8 mouse cellular contexts compared by ENCODE assay signal in the genomic region with DNA sequence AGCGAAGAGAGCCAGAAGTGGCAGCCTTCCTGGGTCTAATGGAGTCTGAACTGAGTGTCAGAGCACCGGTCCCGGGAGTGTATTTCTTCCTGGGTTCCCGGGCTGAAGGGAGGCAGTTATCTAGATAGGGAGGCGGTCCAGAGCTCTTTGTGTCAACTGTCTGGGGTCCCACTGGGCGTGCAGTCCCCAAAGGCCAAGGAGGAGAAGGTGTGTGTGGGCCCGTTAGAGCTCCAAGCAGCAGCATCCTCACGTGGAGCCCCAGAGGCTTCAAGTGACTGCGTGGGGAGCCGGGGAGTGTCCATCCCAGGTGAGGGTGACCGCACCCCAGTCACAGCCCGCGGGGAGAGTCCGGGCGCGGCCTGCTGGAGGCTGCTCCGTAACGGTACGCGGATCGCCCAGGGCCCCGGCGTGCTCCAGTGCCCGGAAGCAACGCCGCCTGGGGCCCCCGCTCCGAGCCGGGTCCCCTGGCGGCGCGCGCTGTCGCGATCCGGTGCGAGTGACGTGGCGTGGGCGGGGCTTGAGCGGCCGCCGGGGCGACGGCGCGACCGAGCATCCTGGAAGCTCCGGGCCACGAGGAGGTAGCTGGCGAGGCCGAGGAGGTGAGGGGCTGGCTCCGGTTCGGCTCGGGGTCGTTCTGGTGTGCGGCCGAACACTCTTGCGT. TPM values are rescaled to one million over a fixed set of nuclear protein-coding genes. Genes with fewer than 3 reads are reported as not detected.
DNase-seq lines count a peak whose midpoint lies in the region; ATAC-seq and TF ChIP-seq lines count a peak whose summit lies in the region.

A gene (plus strand): TSS at position 502 of the 661 bp plus-strand sequence.

- no peak for TF ChIP-seq POLR2A in bone marrow macrophage, adult 2 months (IDR thresholded peaks at IDR 0.05; ENCODE audit: borderline replicate concordance, low read depth, low read length)
- TF ChIP-seq POLR2A in embryonic fibroblast, embryonic 13.5 days (IDR thresholded peaks at IDR 0.05; ENCODE audit: low read depth, low read length), result peak; percentile 90

- TF ChIP-seq CTCF in bone marrow macrophage, adult 2 months (IDR thresholded peaks at IDR 0.05; ENCODE audit: low read depth, low read length), result no peak
- no peak for TF ChIP-seq CTCF in embryonic fibroblast, embryonic 13.5 days (IDR thresholded peaks at IDR 0.05; ENCODE audit: borderline replicate concordance, insufficient read depth, low read length)

- no peaks in the 10 kb centered on the region for H3K9me3 ChIP-seq in heart, embryonic 10.5 days
- H3K9me3 ChIP-seq in kidney, embryonic 15.5 days (replicated peaks), result no peaks in the 10 kb centered on the region

- H3K4me2 ChIP-seq in kidney, embryonic 15.5 days, result peak within 1 kb of the TSS; percentile 96

- H3K27ac ChIP-seq in bone marrow macrophage, adult 2 months (ENCODE audit: insufficient read depth, low read depth, low read length), result peak within 1 kb of the TSS; percentile 38
- peak within 1 kb of the TSS; percentile 54 for H3K27ac ChIP-seq in embryonic fibroblast, embryonic 13.5 days (ENCODE audit: insufficient read depth, low read length)
- H3K27ac ChIP-seq in heart, embryonic 10.5 days, result peak within 1 kb of the TSS; percentile 99
- H3K27ac ChIP-seq in kidney, embryonic 15.5 days, result peak within 1 kb of the TSS; percentile 86

- H3K4me1 ChIP-seq in bone marrow macrophage, adult 2 months (ENCODE audit: control insufficient read depth, insufficient read depth, low read length), result peaks cover 16% of the 10 kb centered on the region
- no peaks in the 10 kb centered on the region for H3K4me1 ChIP-seq in embryonic fibroblast, embryonic 13.5 days (ENCODE audit: control insufficient read depth, insufficient read depth, low read length)
- H3K4me1 ChIP-seq in heart, embryonic 10.5 days, result peaks cover 24% of the 10 kb centered on the region; the same call in 1 of the 2 replicates
- peaks cover 16% of the 10 kb centered on the region for H3K4me1 ChIP-seq in kidney, embryonic 15.5 days

- under 1% methylated on average over 59 of the region's 59 CpGs for WGBS in heart, embryonic 10.5 days
- under 1% methylated on average over 59 of the region's 59 CpGs for WGBS in kidney, embryonic 15.5 days

- peaks cover 14% of the 10 kb centered on the region for H3K36me3 ChIP-seq in heart, embryonic 10.5 days
- H3K36me3 ChIP-seq in kidney, embryonic 15.5 days, result peaks cover 11% of the 10 kb centered on the region; the same call in 1 of the 2 replicates

- H3K9ac ChIP-seq in kidney, embryonic 15.5 days, result peak within 1 kb of the TSS; percentile 83

- DNase-seq in A20 (ENCODE audit: low read depth, low spot score), result peak; percentile 91
- DNase-seq in heart, embryonic 10.5 days (ENCODE audit: low spot score), result peak; percentile 91
- peak; percentile 88 for DNase-seq in liver
- peak; percentile 81 to 93 for DNase-seq in spleen, postnatal 4 days (ENCODE audit: low spot score in 2 of 2)

- ATAC-seq in kidney, embryonic 15.5 days (replicated peaks; ENCODE audit: low FRiP score), result peak; percentile 85
- peak; percentile 58 for ATAC-seq in monocyte, adult 5-6 weeks (replicated peaks; ENCODE audit: insufficient number of reproducible peaks, low FRiP score, low TSS enrichment, poor library complexity, severe bottlenecking)

- no peaks in the 10 kb centered on the region for H3K27me3 ChIP-seq in heart, embryonic 10.5 days (ENCODE audit: insufficient read depth, poor library complexity, severe bottlenecking)
- H3K27me3 ChIP-seq in kidney, embryonic 15.5 days, result no peaks in the 10 kb centered on the region

- H3K4me3 ChIP-seq in bone marrow macrophage, adult 2 months (ENCODE audit: insufficient read depth, low read length), result peak within 1 kb of the TSS; percentile 79
- peak within 1 kb of the TSS; percentile 74 for H3K4me3 ChIP-seq in embryonic fibroblast, embryonic 13.5 days (ENCODE audit: insufficient read depth, low read length)
- H3K4me3 ChIP-seq in heart, embryonic 10.5 days, result peak within 1 kb of the TSS; percentile 98
- peak within 1 kb of the TSS; percentile 91 for H3K4me3 ChIP-seq in kidney, embryonic 15.5 days (replicated peaks)

RNA-seq across cellular contexts. Expression of the gene that starts here (rescaled TPM):
- polyA plus RNA-seq in bone marrow macrophage, adult 2 months (2012; ENCODE audit: insufficient read depth, insufficient read length, missing spikeins), result 8.3 and 9.4 TPM in 2 replicates
- polyA plus RNA-seq in embryonic fibroblast, embryonic 13.5 days (2011; ENCODE audit: insufficient read length, low read depth, missing spikeins), result 57.4 and 59.3 TPM in 2 replicates
- 47.3 and 67.8 TPM in 2 replicates for polyA plus RNA-seq in heart, embryonic 10.5 days (2016; fragmentation: Nextera tagmentation; extraction: Ambion mirVana)
- 52.7 and 57.3 TPM in 2 replicates for polyA plus RNA-seq in kidney, embryonic 15.5 days (2015; fragmentation: Nextera tagmentation; extraction: Ambion mirVana)
- total RNA-seq in monocyte, adult 5-6 weeks (2017), result 11.1 to 13.3 TPM (median 13.1 TPM) in 3 replicates

Comparison
In these comparisons a context has a peak if more than half of its experiments do, and no peak if none do; other contexts are left out.
1. Peak in every context shown above with its lines: DNase-seq, ATAC-seq, H3K4me3 ChIP-seq and H3K27ac ChIP-seq.
2. H3K27ac ChIP-seq: peak in every context shown above with its lines; median percentile 99 in heart, embryonic 10.5 days; 86 in kidney, embryonic 15.5 days; 54 in embryonic fibroblast, embryonic 13.5 days; 38 in bone marrow macrophage, adult 2 months.